Mouse (Mus musculus): ENCODE data around the gene Lix1l.

The Lix1l gene

GRCm38 (mm10) chr3:96577566-96577965, 23.4 kb upstream of the Lix1l start:
- in situ Hi-C loops (cut with MboI; ENCODE audit: low pct_unique_long_range_greater_than_20kb in 1 of 2, low sequenced_read_pairs in 2 of 2, unreplicated experiment in 1 of 2): no loop called here

DNA sequence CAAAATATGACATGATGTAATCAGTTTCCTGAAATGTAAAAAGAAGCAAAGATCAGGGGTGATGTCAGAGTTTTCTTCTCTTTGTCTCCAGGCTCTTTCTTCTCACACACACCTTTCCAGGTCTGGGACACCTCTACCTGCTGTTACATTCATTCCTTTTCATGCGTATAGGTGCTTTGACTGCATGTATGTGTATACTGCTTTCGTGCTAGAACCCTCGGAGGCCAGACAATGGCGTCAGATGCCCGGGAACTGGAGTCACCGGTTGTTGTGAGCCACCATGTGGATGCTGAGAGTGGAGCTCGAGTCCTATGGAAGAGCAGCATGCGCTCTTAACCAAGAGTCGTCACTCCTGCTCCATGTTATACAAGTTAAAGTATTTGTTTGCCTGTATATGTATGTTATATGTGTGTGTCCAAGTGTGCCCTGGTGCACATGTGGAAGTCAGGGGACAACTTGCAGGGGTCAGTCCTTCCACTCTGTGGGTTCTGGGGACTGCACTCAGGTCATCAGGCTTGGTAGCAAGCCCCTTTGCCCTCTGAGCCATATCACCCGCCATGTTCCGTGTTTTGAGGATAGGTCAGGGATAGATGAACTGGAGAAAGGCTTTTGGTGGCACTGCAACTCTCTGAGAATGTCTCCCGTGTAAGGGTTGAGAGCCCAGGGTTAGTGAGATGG, 22.2 kb upstream of the Lix1l start:
- in situ Hi-C loops (cut with MboI; ENCODE audit: low pct_unique_long_range_greater_than_20kb in 1 of 2, low sequenced_read_pairs in 2 of 2, unreplicated experiment in 1 of 2): no loop called here

DNA sequence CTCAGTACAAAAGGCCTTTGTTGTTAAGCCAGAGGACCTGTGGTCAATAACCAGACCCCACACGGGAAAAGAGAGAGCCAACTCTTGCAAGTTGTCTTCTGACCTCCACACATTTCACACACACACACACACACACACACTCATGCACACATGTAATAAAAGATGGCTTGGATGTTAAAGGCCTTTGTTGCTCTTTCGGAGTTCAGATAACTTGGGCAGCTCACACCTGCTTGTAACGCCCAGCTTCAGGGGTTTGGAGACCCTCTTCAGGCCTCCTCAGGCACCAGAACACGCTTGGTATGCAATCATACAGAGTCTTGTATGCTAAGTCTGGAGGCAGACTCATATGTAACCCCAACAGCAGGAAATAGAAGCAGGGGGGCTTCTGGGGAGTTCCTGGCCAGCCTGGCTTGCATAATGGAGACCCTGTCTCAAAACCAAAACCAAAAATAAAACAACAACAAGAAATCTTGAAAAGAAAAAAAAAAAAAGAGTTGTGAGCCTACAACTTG, 21.7 kb upstream of the Lix1l start:
- in situ Hi-C loops (cut with MboI; ENCODE audit: low pct_unique_long_range_greater_than_20kb in 1 of 2, low sequenced_read_pairs in 2 of 2, unreplicated experiment in 1 of 2): no loop called here

DNA sequence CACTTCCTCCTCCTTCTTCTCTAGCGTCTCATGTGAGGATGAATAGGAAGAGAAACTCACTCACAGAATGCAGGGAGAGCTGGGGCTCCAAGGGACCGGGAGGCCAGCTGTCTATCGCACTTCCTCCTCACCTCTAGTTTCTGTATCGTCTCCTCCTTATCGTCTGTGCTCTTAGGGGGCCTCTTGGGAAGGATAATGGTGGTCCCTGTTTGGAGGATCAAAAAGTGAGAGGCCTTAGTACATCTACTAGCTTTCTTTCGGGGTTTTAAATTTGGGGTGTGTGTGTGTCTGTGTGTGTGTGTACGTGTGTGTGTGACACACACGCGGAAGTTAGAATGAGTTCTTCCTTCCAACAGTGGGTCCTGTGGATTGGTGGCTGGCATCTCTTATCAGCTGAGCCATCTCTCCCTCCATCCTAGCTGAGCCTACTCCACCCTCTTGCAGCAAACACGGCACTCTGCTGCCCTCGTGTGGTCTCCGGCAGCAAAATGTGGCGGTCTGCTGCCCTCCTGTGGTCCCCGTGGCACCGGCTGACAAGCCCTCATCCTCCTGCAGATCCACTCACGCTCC, 21.0 kb upstream of the Lix1l start:
- in situ Hi-C loops (cut with MboI; ENCODE audit: low pct_unique_long_range_greater_than_20kb in 1 of 2, low sequenced_read_pairs in 2 of 2, unreplicated experiment in 1 of 2): loop anchor here (5.0 to 10.0 kb wide), 2 partner anchors 38 to 65 kb away; partner anchors contain the start of gene Itga10 (in 1 of the 2)

GRCm38 (mm10) chr3:96581141-96581540, 19.8 kb upstream of the Lix1l start:
- in situ Hi-C loops (cut with MboI; ENCODE audit: low pct_unique_long_range_greater_than_20kb in 1 of 2, low sequenced_read_pairs in 2 of 2, unreplicated experiment in 1 of 2): loop anchor here (5.0 to 10.0 kb wide), 2 partner anchors 39 to 64 kb away; partner anchors contain the start of gene Itga10 (in 1 of the 2)

DNA sequence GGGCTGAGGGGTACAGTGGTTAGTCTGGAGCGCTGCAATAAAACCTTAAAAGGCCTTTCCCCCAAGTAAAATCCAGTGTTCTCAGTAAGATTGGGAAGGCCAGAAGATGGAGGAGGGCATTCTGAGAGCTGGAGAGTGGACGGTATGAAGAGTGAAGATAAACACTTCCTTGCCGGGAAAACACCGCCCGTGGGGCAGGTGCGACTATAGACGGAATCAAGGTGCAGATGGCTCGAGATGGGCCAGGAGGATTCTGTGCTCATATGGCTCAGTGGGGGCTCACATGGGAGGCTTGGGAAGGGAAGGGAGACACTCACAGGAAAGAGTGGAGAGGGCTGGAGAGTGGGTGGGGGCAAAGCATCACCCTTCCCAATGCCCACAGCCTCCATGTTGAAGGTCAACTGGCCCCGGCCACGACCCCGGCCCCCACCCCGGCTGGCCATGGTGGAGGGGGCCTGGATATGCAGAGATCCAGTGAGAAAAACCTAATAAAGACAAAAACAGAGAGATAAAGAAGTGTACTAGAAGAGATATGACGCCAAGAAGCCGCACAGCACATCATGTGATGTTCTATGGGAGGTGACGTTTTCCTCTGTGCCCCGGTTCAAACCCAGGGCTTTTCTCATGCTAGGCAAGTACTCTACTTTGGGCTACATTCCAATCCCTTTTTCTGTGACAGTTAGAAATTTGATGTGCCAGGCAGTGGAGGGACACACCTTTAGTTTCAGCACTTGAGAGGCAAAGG, 19.0 kb upstream of the Lix1l start:
- in situ Hi-C loops (cut with MboI; ENCODE audit: low pct_unique_long_range_greater_than_20kb in 1 of 2, low sequenced_read_pairs in 2 of 2, unreplicated experiment in 1 of 2): loop anchor here (5.0 to 10.0 kb wide), 2 partner anchors 40 to 63 kb away; partner anchors contain the start of gene Itga10 (in 1 of the 2)

GRCm38 (mm10) chr3:96583386-96583785, 17.6 kb upstream of the Lix1l start:
- in situ Hi-C loops (cut with MboI; ENCODE audit: low pct_unique_long_range_greater_than_20kb in 1 of 2, low sequenced_read_pairs in 2 of 2, unreplicated experiment in 1 of 2): loop anchor here (5.0 to 10.0 kb wide), 2 partner anchors 41 to 61 kb away; partner anchors contain the start of gene Itga10 (in 1 of the 2)

GRCm38 (mm10) chr3:96590657-96591056, 10.3 kb upstream of the Lix1l start:
- in situ Hi-C loops (cut with MboI; ENCODE audit: low pct_unique_long_range_greater_than_20kb in 1 of 2, low sequenced_read_pairs in 2 of 2, unreplicated experiment in 1 of 2): no loop called here

DNA sequence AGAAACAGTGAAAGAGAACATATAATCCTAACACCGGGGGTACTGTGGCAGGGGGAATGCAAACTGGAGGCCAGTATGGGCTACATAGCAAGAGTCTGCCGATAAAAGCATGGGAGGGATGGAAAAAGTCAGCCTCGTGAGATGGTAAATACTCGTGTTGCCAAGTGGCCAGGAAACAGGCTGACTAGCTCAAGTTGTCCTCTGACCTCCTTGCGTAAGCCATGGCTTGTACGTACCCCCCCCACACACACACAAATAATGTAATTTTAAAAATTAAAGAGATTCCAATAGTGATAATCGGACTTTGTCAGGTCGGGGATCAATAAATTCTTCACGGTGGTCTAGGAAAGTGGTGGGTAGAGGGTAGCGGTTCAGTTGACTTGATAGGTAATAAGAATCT, 7.6 kb upstream of the Lix1l start:
- in situ Hi-C loops (cut with MboI; ENCODE audit: low pct_unique_long_range_greater_than_20kb in 1 of 2, low sequenced_read_pairs in 2 of 2, unreplicated experiment in 1 of 2): no loop called here

- in situ Hi-C loops (cut with MboI; ENCODE audit: low pct_unique_long_range_greater_than_20kb in 1 of 2, low sequenced_read_pairs in 2 of 2, unreplicated experiment in 1 of 2): no loop called here
These were observed 7.0 kb upstream of the Lix1l start, which contains the start of gene Polr3gl for GRCm38 (mm10) chr3:96593790-96594560. Gene Polr3gl (minus strand): TSS chr3:96594181.

- in situ Hi-C loops (cut with MboI; ENCODE audit: low pct_unique_long_range_greater_than_20kb in 1 of 2, low sequenced_read_pairs in 2 of 2, unreplicated experiment in 1 of 2): no loop called here
These were observed 6.1 kb upstream of the Lix1l start for GRCm38 (mm10) chr3:96594851-96595250.

GRCm38 (mm10) chr3:96595661-96596060, 5.3 kb upstream of the Lix1l start:
- in situ Hi-C loops (cut with MboI; ENCODE audit: low pct_unique_long_range_greater_than_20kb in 1 of 2, low sequenced_read_pairs in 2 of 2, unreplicated experiment in 1 of 2): no loop called here

DNA sequence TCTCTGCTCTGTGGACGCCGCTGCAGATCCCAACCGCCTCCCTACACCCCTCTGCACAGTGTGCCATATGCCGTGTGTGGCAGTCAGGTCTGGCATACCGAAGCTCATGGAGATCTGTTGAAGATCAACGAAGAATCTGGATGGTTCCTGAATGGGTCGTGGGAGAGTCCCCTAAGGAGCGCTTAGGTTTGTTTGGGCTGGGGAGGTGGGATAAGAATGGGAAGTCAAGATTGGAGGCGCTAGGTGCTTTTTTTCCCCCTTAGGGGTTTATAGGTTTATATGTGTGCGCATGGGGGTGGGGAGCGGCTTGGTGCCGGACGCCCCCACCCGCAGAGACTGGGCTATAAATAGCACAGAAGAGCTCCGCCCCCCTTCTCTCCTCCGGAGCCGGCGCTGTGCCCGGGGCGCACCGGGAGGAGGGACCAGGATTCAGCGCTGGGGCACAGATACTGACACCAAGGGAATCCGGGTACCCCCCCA, 4.7 kb upstream of the Lix1l start, which contains the start of gene Ankrd34a:
Ankrd34a (plus strand) TSS at position 409 of the 480 bp plus-strand sequence.
- in situ Hi-C loops (cut with MboI; ENCODE audit: low pct_unique_long_range_greater_than_20kb in 1 of 2, low sequenced_read_pairs in 2 of 2, unreplicated experiment in 1 of 2): no loop called here

GRCm38 (mm10) chr3:96596855-96597254, 4.1 kb upstream of the Lix1l start:
- in situ Hi-C loops (cut with MboI; ENCODE audit: low pct_unique_long_range_greater_than_20kb in 1 of 2, low sequenced_read_pairs in 2 of 2, unreplicated experiment in 1 of 2): no loop called here

GRCm38 (mm10) chr3:96597435-96597891, 3.5 kb upstream of the Lix1l start:
- in situ Hi-C loops (cut with MboI; ENCODE audit: low pct_unique_long_range_greater_than_20kb in 1 of 2, low sequenced_read_pairs in 2 of 2, unreplicated experiment in 1 of 2): no loop called here

GRCm38 (mm10) chr3:96598156-96599068, 2.5 kb upstream of the Lix1l start:
- in situ Hi-C loops (cut with MboI; ENCODE audit: low pct_unique_long_range_greater_than_20kb in 1 of 2, low sequenced_read_pairs in 2 of 2, unreplicated experiment in 1 of 2): no loop called here

DNA sequence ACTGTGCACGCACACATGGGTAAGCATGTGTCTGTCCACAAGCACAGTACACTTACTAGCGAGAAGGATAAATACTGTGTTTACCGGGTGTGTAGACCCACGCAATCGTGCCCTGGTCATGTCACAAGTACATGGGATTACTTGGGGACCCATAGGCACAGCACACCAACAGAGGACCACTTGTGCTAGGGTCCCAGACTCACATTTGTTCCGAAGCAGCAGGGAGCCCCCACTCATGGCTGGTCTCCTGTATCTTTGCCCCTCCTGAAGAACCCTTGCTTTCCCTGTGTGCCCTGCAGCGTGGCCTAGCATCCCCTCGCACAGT, 1.9 kb upstream of the Lix1l start:
- in situ Hi-C loops (cut with MboI; ENCODE audit: low pct_unique_long_range_greater_than_20kb in 1 of 2, low sequenced_read_pairs in 2 of 2, unreplicated experiment in 1 of 2): no loop called here
